Mouse (Mus musculus) thymus, postnatal 0 days (tissue): ENCODE measurements around the gene Uox. TPM values are rescaled to one million over a fixed set of nuclear protein-coding genes. Genes with fewer than 3 reads are reported as not detected.

Source experiments
- DNase-seq: peaks from one replicate; pipeline ENCODE4 v3.0.0-alpha.2; 2015; ENCODE audit warnings: low spot score
- polyA plus RNA-seq: library from polyadenylated mRNA; unstranded; fragments of >200 nt; fragmentation: Nextera tagmentation; extraction: Ambion mirVana; gene quantifications from 2 replicates; pipeline ENCODE4 v1.2.1, GENCODE M21; 2015

The Uox gene
- polyA plus RNA-seq, 1 experiment from 2014 or later, result 0.10 TPM

GRCm38 (mm10) chr3:146681696-146682095, 111.5 kb downstream of the Uox start:
- DNase-seq, result no peak

Other genes starting within 250 kb of the Uox start
- 12.8 and 13.2 TPM in 2 replicates for gene Ssx2ip, start 165.8 kb upstream of the Uox start, polyA plus RNA-seq
- gene Ctbs, start 120.6 kb upstream of the Uox start, polyA plus RNA-seq, result 5.6 and 7.6 TPM in 2 replicates
- gene Spata1, start 70.7 kb upstream of the Uox start, polyA plus RNA-seq, result 5.7 and 8.1 TPM in 2 replicates
- gene Gng5, start 70.6 kb upstream of the Uox start, polyA plus RNA-seq, result 1,086 and 1,155 TPM in 2 replicates
- 75.1 and 80.8 TPM in 2 replicates for gene Rpf1, start 49.0 kb upstream of the Uox start, polyA plus RNA-seq
- gene Dnase2b, start 45.2 kb downstream of the Uox start, polyA plus RNA-seq, result 0.07 TPM in 1 of 2 replicates, not detected in the other
- not detected in 2 replicates for gene 4930503B20Rik, start 80.9 kb downstream of the Uox start, polyA plus RNA-seq
- 0.57 and 0.71 TPM in 2 replicates for gene Samd13, start 115.2 kb downstream of the Uox start, polyA plus RNA-seq
- gene Prkacb, start 242.6 kb downstream of the Uox start, polyA plus RNA-seq, result 60.6 and 67.3 TPM in 2 replicates